In genomic region chr13:55210971-55211220, GRCm38 (mm10) we compare ENCODE assay signal across 8 mouse cellular contexts. TPM values are rescaled to one million over a fixed set of nuclear protein-coding genes. Genes with fewer than 3 reads are reported as not detected.
DNase-seq lines count a peak whose midpoint lies in the region; ATAC-seq and TF ChIP-seq lines count a peak whose summit lies in the region.

No protein-coding gene starts in this region.

- no peaks in the 10 kb centered on the region for H3K36me3 ChIP-seq in kidney, postnatal 0 days (ENCODE audit: insufficient read depth, low read length)
- peaks cover 17% of the 10 kb centered on the region for H3K36me3 ChIP-seq in forebrain, embryonic 14.5 days (ENCODE audit: control insufficient read depth, insufficient read depth, low read length)
- peaks cover 24% of the 10 kb centered on the region for H3K36me3 ChIP-seq in limb, embryonic 12.5 days

- peak overlapping the region; percentile 98 for H3K27ac ChIP-seq in kidney, postnatal 0 days
- H3K27ac ChIP-seq in bone marrow, adult 2 months (ENCODE audit: control insufficient read depth, insufficient read depth, low read depth, low read length, poor library complexity) = peak overlapping the region; percentile 100
- H3K27ac ChIP-seq in forebrain, embryonic 14.5 days (ENCODE audit: low read depth, low read length) = peak overlapping the region; percentile 97
- peak overlapping the region; percentile 99 for H3K27ac ChIP-seq in limb, embryonic 12.5 days

- peak overlapping the region; percentile 68 for H3K4me3 ChIP-seq in kidney, postnatal 0 days (replicated peaks; ENCODE audit: low read depth, low read length)
- peak overlapping the region; percentile 72 for H3K4me3 ChIP-seq in bone marrow, adult 2 months (replicated peaks; ENCODE audit: control insufficient read depth, low read depth, low read length)
- H3K4me3 ChIP-seq in forebrain, embryonic 14.5 days (ENCODE audit: low read depth, low read length) = peak overlapping the region; percentile 79
- peak overlapping the region; percentile 86 for H3K4me3 ChIP-seq in limb, embryonic 12.5 days (replicated peaks)

- H3K9me3 ChIP-seq in kidney, postnatal 0 days (replicated peaks; ENCODE audit: low read length) = no peaks in the 10 kb centered on the region
- H3K9me3 ChIP-seq in forebrain, embryonic 14.5 days (replicated peaks; ENCODE audit: control insufficient read depth, low read length) = no peaks in the 10 kb centered on the region
- H3K9me3 ChIP-seq in limb, embryonic 12.5 days = no peaks in the 10 kb centered on the region

- no peak for TF ChIP-seq CTCF in kidney, postnatal 0 days (IDR thresholded peaks at IDR 0.05; ENCODE audit: low read depth)
- TF ChIP-seq CTCF in bone marrow, adult 2 months (IDR thresholded peaks at IDR 0.05; ENCODE audit: control insufficient read depth, insufficient read depth, low read length) = no peak

- H3K4me2 ChIP-seq in kidney, postnatal 0 days (ENCODE audit: low read length) = peak overlapping the region; percentile 75
- H3K4me2 ChIP-seq in forebrain, embryonic 14.5 days (ENCODE audit: low read length) = peak overlapping the region; percentile 87
- H3K4me2 ChIP-seq in limb, embryonic 12.5 days = peak overlapping the region; percentile 80

- H3K4me1 ChIP-seq in kidney, postnatal 0 days (replicated peaks; ENCODE audit: insufficient read depth, low read length) = peaks cover 19% of the 10 kb centered on the region
- H3K4me1 ChIP-seq in bone marrow, adult 2 months (ENCODE audit: control insufficient read depth, insufficient read depth, low read length) = peaks cover 6% of the 10 kb centered on the region
- peaks cover 34% of the 10 kb centered on the region for H3K4me1 ChIP-seq in forebrain, embryonic 14.5 days (ENCODE audit: control insufficient read depth, insufficient read depth, low read length)
- peaks cover 37% of the 10 kb centered on the region for H3K4me1 ChIP-seq in limb, embryonic 12.5 days (replicated peaks)

- H3K27me3 ChIP-seq in kidney, postnatal 0 days (ENCODE audit: insufficient read depth, low read length) = no peaks in the 10 kb centered on the region
- no peaks in the 10 kb centered on the region for H3K27me3 ChIP-seq in forebrain, embryonic 14.5 days (replicated peaks; ENCODE audit: control insufficient read depth, insufficient read depth, low read length)
- H3K27me3 ChIP-seq in limb, embryonic 12.5 days = no peaks in the 10 kb centered on the region

- peak; percentile 71 for ATAC-seq in kidney, postnatal 0 days (replicated peaks; ENCODE audit: low FRiP score, low read depth)
- ATAC-seq in forebrain, embryonic 14.5 days = peak; percentile 62
- peak; percentile 77 for ATAC-seq in limb, embryonic 12.5 days (ENCODE audit: insufficient number of reproducible peaks, insufficient read depth, low FRiP score, low TSS enrichment, low read depth)
- ATAC-seq in neutrophil, adult 5-6 weeks (ENCODE audit: extremely low read depth, insufficient number of reproducible peaks, low FRiP score, poor library complexity, severe bottlenecking) = peak; percentile 42; the same call in 1 of the 2 replicates
- ATAC-seq in granulocyte monocyte progenitor cell, adult 5-6 weeks (replicated peaks; ENCODE audit: poor library complexity, severe bottlenecking) = no peak

- H3K9ac ChIP-seq in kidney, postnatal 0 days (ENCODE audit: low read depth, low read length) = peak overlapping the region; percentile 92
- H3K9ac ChIP-seq in forebrain, embryonic 14.5 days (ENCODE audit: low read length) = peak overlapping the region; percentile 96
- H3K9ac ChIP-seq in limb, embryonic 12.5 days (replicated peaks) = peak overlapping the region; percentile 94

- TF ChIP-seq POLR2A in bone marrow, adult 2 months (IDR thresholded peaks at IDR 0.05; ENCODE audit: borderline replicate concordance, control insufficient read depth, low read depth, low read length) = no peak

- 3% methylated on average over 17 of the region's 17 CpGs for whole genome bisulfite sequencing in kidney, postnatal 0 days
- 1% methylated on average over 17 of the region's 17 CpGs for WGBS in bone marrow, adult 2 months
- WGBS in forebrain, embryonic 14.5 days = 0% methylated on average over 17 of the region's 17 CpGs
- WGBS in limb, embryonic 12.5 days = 1% methylated on average over 17 of the region's 17 CpGs

- peak; percentile 75 for DNase-seq in kidney, postnatal 0 days (ENCODE audit: low spot score)
- DNase-seq in kidney, adult 9 months = no peak
- DNase-seq in forebrain, embryonic 14.5 days (ENCODE audit: low spot score) = no peak
- no peak for DNase-seq in T-cell, adult 2 months (ENCODE audit: low spot score)

RNA-seq across cellular contexts. Expression of gene Nsd1, which starts 1.3 kb away (rescaled TPM):
- 51.7 and 52.5 TPM in 2 replicates for polyA plus RNA-seq in kidney, postnatal 0 days (2015; fragmentation: Nextera tagmentation; extraction: Ambion mirVana)
- 20.1 and 45.9 TPM in 2 replicates for polyA plus RNA-seq in bone marrow, adult 2 months (2011; ENCODE audit: insufficient read depth, insufficient read length, low replicate concordance, missing spikeins)
- 52.3 and 61.1 TPM in 2 replicates for polyA plus RNA-seq in forebrain, embryonic 14.5 days (2014; fragmentation: Nextera tagmentation; extraction: Ambion mirVana)
- 81.3 and 91.8 TPM in 2 replicates for polyA plus RNA-seq in limb, embryonic 12.5 days (2016; fragmentation: Nextera tagmentation; extraction: Ambion mirVana)
- 211 and 232 TPM in 2 replicates for total RNA-seq in neutrophil, adult 5-6 weeks (2017)
- total RNA-seq in granulocyte monocyte progenitor cell, adult 5-6 weeks (2014; fragmentation: Nextera tagmentation) = 105 and 147 TPM in 2 replicates
- total RNA-seq in granulocyte monocyte progenitor cell, adult 5-6 weeks (2017) = 84.2 and 93.6 TPM in 2 replicates

RNA-seq across cellular contexts. Expression of gene Fgfr4, which starts 58.5 kb away (rescaled TPM):
- polyA plus RNA-seq in kidney, postnatal 0 days (2015; fragmentation: Nextera tagmentation; extraction: Ambion mirVana) = 14.6 and 15.8 TPM in 2 replicates
- not detected in 2 replicates for polyA plus RNA-seq in bone marrow, adult 2 months (2011; ENCODE audit: insufficient read depth, insufficient read length, low replicate concordance, missing spikeins)
- polyA plus RNA-seq in forebrain, embryonic 14.5 days (2014; fragmentation: Nextera tagmentation; extraction: Ambion mirVana) = 0.30 and 1.1 TPM in 2 replicates
- 6.1 and 7.4 TPM in 2 replicates for polyA plus RNA-seq in limb, embryonic 12.5 days (2016; fragmentation: Nextera tagmentation; extraction: Ambion mirVana)
- total RNA-seq in neutrophil, adult 5-6 weeks (2017) = not detected in 2 replicates
- total RNA-seq in granulocyte monocyte progenitor cell, adult 5-6 weeks (2014; fragmentation: Nextera tagmentation) = not detected in 2 replicates
- total RNA-seq in granulocyte monocyte progenitor cell, adult 5-6 weeks (2017) = not detected in 2 replicates
